Mouse (Mus musculus) C2C12 (cell line): ENCODE results near the gene Frmd4b.

Experiments
- CEBPB ChIP-seq: IDR thresholded peaks from one replicate; pipeline ENCODE4 v1.6.1; 2011; ENCODE audit warnings: low read depth, mild to moderate bottlenecking, control low read depth, moderate library complexity
- CTCF ChIP-seq: IDR thresholded peaks from one replicate; pipeline ENCODE4 v1.5.1; 2011; ENCODE audit not compliant: control insufficient read depth, insufficient read depth, insufficient read length
- FOSL1 ChIP-seq: IDR thresholded peaks from one replicate; pipeline ENCODE4 v1.8.0; 2011; ENCODE audit warnings: mild to moderate bottlenecking, low read length; ENCODE audit not compliant: poor library complexity, insufficient read depth, severe bottlenecking
- MAX ChIP-seq: IDR thresholded peaks from one replicate; pipeline ENCODE4 v1.6.1; 2011; ENCODE audit warnings: mild to moderate bottlenecking, control low read depth
- MYOD1 ChIP-seq: IDR thresholded peaks from one replicate; pipeline ENCODE4 v1.6.1; 2011; ENCODE audit warnings: low read depth; ENCODE audit not compliant: control insufficient read depth, insufficient read length
- MYOG ChIP-seq: IDR thresholded peaks from one replicate; pipeline ENCODE4 v1.6.1; 2011; ENCODE audit not compliant: control insufficient read depth, insufficient read length; ENCODE audit errors: extremely low read depth

- TF ChIP-seq MAX (no peak), CEBPB (no peak), CTCF (no peak), MYOG (no peak), FOSL1 (no peak), MYOD1 (no peak)
Measured at GRCm38 (mm10) chr6:97566746-97567145, 50.6 kb downstream of the Frmd4b start.
